Mouse (Mus musculus) urinary bladder, adult 2 months (tissue): ENCODE data around the gene Zfp93. TPM values are rescaled to one million over a fixed set of nuclear protein-coding genes. Genes with fewer than 3 reads are reported as not detected.
A peak's percentile ranks its signal among the peaks of the same experiment; 100 is the strongest.

Experiments used
- DNase-seq: peaks from one replicate; pipeline ENCODE4 v3.0.0; 2022; ENCODE audit warnings: low spot score
- polyA plus RNA-seq: library from polyadenylated mRNA; depleted of rRNA; stranded (reverse); fragments of >200 nt; gene quantifications from 2 replicates; pipeline ENCODE4 v1.2.3, GENCODE M21; 2012

The Zfp93 gene
- polyA plus RNA-seq, 1 experiment = 6.0 TPM

GRCm38 (mm10) chr7:24291387-24292090 is 21.3 kb downstream of the Zfp93 start:
- DNase-seq = no peak

GRCm38 (mm10) chr7:24293061-24293851 is 23.0 kb downstream of the Zfp93 start:
- no peak for DNase-seq

- no peak for DNase-seq
Observed at GRCm38 (mm10) chr7:24294763-24295162, 24.5 kb downstream of the Zfp93 start.

- no peak for DNase-seq
Observed at GRCm38 (mm10) chr7:24295376-24295775, 25.2 kb downstream of the Zfp93 start.

- no peak for DNase-seq
Observed at GRCm38 (mm10) chr7:24296386-24296785, 26.2 kb downstream of the Zfp93 start.

- DNase-seq = no peak
Observed at GRCm38 (mm10) chr7:24297361-24298095, 27.3 kb downstream of the Zfp93 start.

- DNase-seq = no peak
Observed at GRCm38 (mm10) chr7:24298635-24298972, 28.4 kb downstream of the Zfp93 start.

- DNase-seq = peak; percentile 63
Observed at GRCm38 (mm10) chr7:24298973-24299708, 28.9 kb downstream of the Zfp93 start.

GRCm38 (mm10) chr7:24299823-24300481 is 29.7 kb downstream of the Zfp93 start:
- no peak for DNase-seq

GRCm38 (mm10) chr7:24300771-24301282 is 30.6 kb downstream of the Zfp93 start, which contains the start of gene Zfp61:
Gene Zfp61 (minus strand): TSS chr7:24301232.
- DNase-seq = no peak

- DNase-seq = no peak
Observed at GRCm38 (mm10) chr7:24315726-24316566, 45.7 kb downstream of the Zfp93 start.

- DNase-seq = peak; percentile 82
Observed at GRCm38 (mm10) chr7:24316567-24317092, 46.4 kb downstream of the Zfp93 start, which contains the start of gene Zfp94. Gene Zfp94 (minus strand): TSS chr7:24316666.

- DNase-seq = no peak
Observed at GRCm38 (mm10) chr7:24318942-24319341, 48.7 kb downstream of the Zfp93 start.

- DNase-seq = no peak
Observed at GRCm38 (mm10) chr7:24322593-24322992, 52.4 kb downstream of the Zfp93 start.

GRCm38 (mm10) chr7:24325197-24325596 is 55.0 kb downstream of the Zfp93 start:
- no peak for DNase-seq

GRCm38 (mm10) chr7:24325675-24326128 is 55.5 kb downstream of the Zfp93 start:
- DNase-seq = no peak

- DNase-seq = no peak
Observed at GRCm38 (mm10) chr7:24326273-24327135, 56.3 kb downstream of the Zfp93 start.
